Mouse (Mus musculus): Measurements from ENCODE around the gene Gucy2g. TPM values are rescaled to one million over a fixed set of nuclear protein-coding genes. Genes with fewer than 3 reads are reported as not detected.

The Gucy2g gene
- polyA plus RNA-seq, 1 experiment from 2014 or later, result not detected

DNA sequence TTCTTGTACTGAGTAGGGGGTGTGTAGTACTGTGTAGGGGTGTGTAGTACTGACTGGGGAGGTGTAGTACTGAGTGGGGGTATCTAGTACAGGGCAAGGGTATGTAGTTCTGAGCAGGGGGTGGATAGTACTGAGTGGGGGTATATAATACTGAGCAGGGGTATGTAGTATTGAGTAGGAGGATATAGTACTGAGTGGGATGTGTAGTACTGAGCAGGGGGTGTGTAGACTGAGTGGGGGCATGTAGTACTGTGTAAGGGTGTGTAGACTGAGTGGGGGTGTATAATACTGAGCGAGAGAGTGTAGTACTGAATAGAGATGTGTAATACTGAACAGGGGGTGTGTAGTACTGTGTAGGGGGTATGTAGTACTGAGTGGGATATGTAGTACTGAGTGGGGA is 29.3 kb downstream of the Gucy2g start:
- H3K4me1 ChIP-seq, result no peaks in the 10 kb centered on the region
- no peak overlapping the region for H3K4me3 ChIP-seq
- no peak overlapping the region for H3K27ac ChIP-seq
- no peaks in the 10 kb centered on the region for H3K9me3 ChIP-seq (replicated peaks)
- no peaks in the 10 kb centered on the region for H3K36me3 ChIP-seq
- 0 out of 2 replicates have a peak, but pooled peaks cover 4% of the 10 kb centered on the region for H3K27me3 ChIP-seq (ENCODE audit: low read depth, poor library complexity, severe bottlenecking)
- no peak for DNase-seq (ENCODE audit: low spot score)
- 93% methylated on average over 1 of the region's 1 CpGs for WGBS

DNA sequence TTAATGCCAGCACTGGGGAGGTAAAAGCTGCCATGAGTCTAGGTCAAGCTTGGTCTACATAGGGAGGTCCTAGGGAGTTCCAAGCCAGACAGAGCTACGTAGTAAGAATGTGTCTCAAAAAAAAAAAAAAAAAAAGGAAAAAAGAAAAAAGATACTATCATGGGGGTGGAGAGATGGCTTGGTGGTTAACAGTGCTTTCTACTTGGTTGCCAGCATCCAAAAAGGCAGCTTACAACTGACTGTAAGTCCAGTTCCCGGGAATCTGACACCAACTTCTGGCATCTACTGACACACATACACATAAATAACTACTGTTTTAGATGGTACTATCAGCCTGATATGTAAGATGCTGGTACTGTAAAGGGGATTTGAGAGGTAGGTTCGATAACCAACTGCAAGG is 32.0 kb downstream of the Gucy2g start:
- H3K4me3 ChIP-seq, result no peak overlapping the region
- no peaks in the 10 kb centered on the region for H3K36me3 ChIP-seq
- WGBS, result 81% methylated on average over 3 of the region's 3 CpGs
- no peak overlapping the region for H3K27ac ChIP-seq
- H3K9me3 ChIP-seq (replicated peaks), result no peaks in the 10 kb centered on the region
- DNase-seq (ENCODE audit: low spot score), result no peak
- no peaks in the 10 kb centered on the region for H3K4me1 ChIP-seq
- 0 out of 2 replicates have a peak, but pooled peaks cover 4% of the 10 kb centered on the region for H3K27me3 ChIP-seq (ENCODE audit: low read depth, poor library complexity, severe bottlenecking)

DNA sequence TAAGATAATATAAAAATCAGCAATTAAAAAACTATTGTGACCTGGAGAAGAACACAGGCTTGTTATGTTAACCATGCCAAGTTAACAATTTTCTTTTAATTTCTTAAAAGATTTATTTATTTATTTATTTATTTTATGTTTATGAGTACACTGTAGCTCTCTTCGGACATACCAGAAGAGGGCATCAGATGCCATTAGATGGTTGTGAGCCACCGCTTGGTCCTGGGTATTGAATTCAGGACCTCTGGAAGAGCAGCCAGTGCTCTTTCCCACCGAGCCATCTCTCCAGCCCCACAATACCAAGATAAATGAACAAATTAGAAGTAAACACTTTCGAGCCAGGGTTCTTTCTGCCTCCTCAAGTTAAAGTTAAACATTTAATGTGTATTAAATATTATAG is 32.4 kb downstream of the Gucy2g start:
- 85% methylated on average over 4 of the region's 4 CpGs for WGBS
- Histone ChIP-seq H3K4me3 (no peak overlapping the region), H3K27me3 (ENCODE audit: low read depth, poor library complexity, severe bottlenecking) (0 out of 2 replicates have a peak, but pooled peaks cover 4% of the 10 kb centered on the region), H3K36me3 (no peaks in the 10 kb centered on the region), H3K9me3 (replicated peaks) (no peaks in the 10 kb centered on the region), H3K27ac (no peak overlapping the region), H3K4me1 (no peaks in the 10 kb centered on the region)
- DNase-seq (ENCODE audit: low spot score), result no peak

DNA sequence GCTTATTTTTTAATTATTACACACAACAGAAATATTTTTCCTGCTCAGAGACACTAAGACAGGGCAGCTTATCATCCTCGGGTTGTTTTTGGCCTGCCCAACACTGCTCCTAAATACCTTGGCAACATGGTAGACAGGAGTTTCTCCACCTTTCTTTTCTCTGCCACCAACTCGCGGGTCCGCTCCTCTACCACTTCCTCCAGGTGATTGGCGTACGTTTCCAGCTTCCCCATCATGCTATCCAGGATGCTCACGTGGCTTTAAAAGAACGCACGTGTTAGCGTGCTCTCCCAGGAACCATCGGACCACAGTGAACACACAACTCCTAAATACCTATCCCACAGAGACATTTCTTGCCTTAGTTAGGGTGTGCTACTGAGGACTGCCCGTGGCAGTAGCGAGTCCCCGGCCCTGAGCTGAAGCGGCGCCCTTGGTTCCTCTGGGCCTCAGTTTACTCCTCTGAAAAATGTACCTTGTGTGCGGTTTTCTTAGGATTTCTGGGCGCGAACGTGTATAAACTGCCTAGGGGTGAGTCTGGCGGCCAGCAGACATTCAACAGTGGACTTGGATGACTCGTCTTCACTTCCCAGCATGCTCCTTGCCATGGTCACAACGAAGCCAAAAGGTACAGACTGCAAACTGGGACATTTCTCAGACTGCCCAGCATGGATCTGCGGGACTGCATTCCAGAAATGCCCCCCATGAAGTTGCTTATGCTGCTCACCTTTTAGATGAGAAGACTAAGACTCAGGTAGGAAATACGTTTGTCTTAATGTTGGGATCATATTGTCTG is 33.1 kb downstream of the Gucy2g start:
- Histone ChIP-seq H3K4me1 (no peaks in the 10 kb centered on the region), H3K9me3 (replicated peaks) (no peaks in the 10 kb centered on the region), H3K36me3 (no peaks in the 10 kb centered on the region), H3K27me3 (ENCODE audit: low read depth, poor library complexity, severe bottlenecking) (0 out of 2 replicates have a peak, but pooled peaks cover 4% of the 10 kb centered on the region), H3K4me3 (no peak overlapping the region), H3K27ac (no peak overlapping the region)
- no peak for DNase-seq (ENCODE audit: low spot score)
- WGBS, result 66% methylated on average over 25 of the region's 25 CpGs

DNA sequence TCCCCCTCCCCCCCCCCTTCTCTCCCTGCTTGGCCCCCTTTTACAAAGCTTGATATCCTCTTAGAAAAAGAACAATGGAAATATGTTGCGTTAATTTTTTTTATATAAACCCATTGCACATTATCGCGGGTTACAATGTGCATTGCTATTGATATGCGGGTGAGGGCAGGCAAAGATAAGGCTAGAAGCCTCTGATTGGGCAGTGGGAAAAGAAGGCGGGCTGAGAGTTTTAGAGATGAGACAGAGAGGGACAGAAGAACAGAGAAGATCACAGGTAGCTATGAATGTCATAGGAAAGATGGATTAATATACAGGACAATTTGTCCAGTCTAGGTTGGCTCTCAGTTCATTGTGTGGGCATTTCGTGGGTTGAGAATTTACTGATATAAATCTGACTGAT is 33.8 kb downstream of the Gucy2g start:
- DNase-seq (ENCODE audit: low spot score), result no peak
- no peaks in the 10 kb centered on the region for H3K36me3 ChIP-seq
- H3K27ac ChIP-seq, result no peak overlapping the region
- WGBS, result 61% methylated on average over 6 of the region's 6 CpGs
- H3K4me1 ChIP-seq, result no peaks in the 10 kb centered on the region
- no peaks in the 10 kb centered on the region for H3K9me3 ChIP-seq (replicated peaks)
- H3K27me3 ChIP-seq (ENCODE audit: low read depth, poor library complexity, severe bottlenecking), result 0 out of 2 replicates have a peak, but pooled peaks cover 4% of the 10 kb centered on the region
- no peak overlapping the region for H3K4me3 ChIP-seq

DNA sequence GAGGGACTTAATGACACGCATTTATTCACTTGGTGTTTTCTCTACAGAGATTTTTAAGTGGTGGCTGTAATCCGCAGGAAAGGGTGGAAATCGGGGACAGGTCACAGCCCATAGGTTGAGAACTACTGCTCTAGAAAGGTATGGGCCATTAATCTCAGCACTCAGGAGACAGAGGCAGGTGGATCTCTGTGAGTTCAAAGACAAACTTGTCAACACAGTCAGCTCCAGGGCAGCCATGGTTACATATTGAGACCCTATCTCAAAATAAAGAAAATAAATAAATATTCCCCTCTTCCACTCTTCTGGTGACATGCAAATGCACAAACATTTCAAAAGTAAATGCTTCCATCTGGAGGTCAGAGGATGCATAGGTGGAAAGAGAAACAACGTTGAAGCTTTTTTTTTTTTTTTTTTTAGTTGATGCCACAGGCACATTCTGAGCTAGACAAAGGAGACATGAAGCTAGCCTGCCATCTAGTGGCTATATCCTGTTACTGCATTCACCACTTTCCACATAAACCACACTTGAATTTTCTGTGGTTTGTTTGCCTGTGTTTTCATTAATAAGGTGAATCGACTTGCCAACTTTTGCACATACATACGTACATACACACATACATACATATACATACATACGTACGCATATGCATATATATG is 34.4 kb downstream of the Gucy2g start:
- 38% methylated on average over 8 of the region's 8 CpGs for WGBS
- Histone ChIP-seq H3K36me3 (no peaks in the 10 kb centered on the region), H3K27ac (no peak overlapping the region), H3K9me3 (replicated peaks) (no peaks in the 10 kb centered on the region), H3K27me3 (ENCODE audit: low read depth, poor library complexity, severe bottlenecking) (0 out of 2 replicates have a peak, but pooled peaks cover 4% of the 10 kb centered on the region), H3K4me3 (no peak overlapping the region), H3K4me1 (no peaks in the 10 kb centered on the region)
- peak; percentile 37 for DNase-seq (ENCODE audit: low spot score)

DNA sequence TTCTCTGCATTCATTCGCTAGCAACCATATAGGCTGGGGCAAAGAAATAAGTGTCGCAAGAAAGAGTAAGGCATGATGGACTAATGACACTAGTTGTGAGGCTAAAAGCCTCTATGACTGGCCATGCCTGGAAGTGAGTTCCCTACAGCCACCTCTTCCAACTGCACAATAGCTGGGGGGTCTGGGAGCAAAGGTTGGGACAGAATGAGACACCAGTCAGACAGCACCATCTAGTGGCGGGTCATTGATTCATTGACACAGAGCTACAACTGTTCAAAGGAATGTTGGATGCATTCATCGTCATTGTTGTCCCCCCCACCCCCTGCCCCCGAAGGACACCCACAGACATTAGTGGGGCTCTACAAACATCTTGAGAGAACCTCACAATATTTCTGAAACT is 42.7 kb downstream of the Gucy2g start:
- Histone ChIP-seq H3K4me3 (no peak overlapping the region), H3K36me3 (no peaks in the 10 kb centered on the region), H3K4me1 (no peaks in the 10 kb centered on the region), H3K27me3 (ENCODE audit: low read depth, poor library complexity, severe bottlenecking) (peaks cover 3% of the 10 kb centered on the region; the same call in 1 of the 2 replicates), H3K27ac (no peak overlapping the region), H3K9me3 (replicated peaks) (no peaks in the 10 kb centered on the region)
- DNase-seq (ENCODE audit: low spot score), result peak; percentile 75
- whole genome bisulfite sequencing, result 43% methylated on average over 5 of the region's 5 CpGs

DNA sequence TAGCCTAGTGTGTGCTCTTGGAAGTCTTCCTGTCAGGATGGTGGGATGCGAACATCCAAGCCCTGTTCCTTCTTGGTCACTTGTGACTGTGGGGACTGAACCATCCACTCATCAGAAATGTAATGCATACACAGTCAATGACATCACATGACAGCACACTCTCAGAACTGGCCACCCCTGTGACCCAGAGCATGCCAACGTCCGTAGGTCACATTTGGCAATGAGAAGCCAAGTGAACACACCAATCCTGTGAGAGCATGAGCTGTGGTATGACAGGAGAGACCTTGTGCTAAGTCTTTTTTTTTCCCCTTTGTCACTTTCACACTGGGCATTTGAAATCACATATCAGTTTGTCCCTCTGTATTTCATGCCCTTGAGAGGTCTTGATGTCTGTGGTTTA is 45.5 kb downstream of the Gucy2g start:
- no peaks in the 10 kb centered on the region for H3K9me3 ChIP-seq (replicated peaks)
- H3K4me1 ChIP-seq, result no peaks in the 10 kb centered on the region
- H3K27ac ChIP-seq, result no peak overlapping the region
- WGBS, result 90% methylated on average over 3 of the region's 3 CpGs
- DNase-seq (ENCODE audit: low spot score), result no peak
- H3K27me3 ChIP-seq (ENCODE audit: low read depth, poor library complexity, severe bottlenecking), result peaks cover 2% of the 10 kb centered on the region; the same call in 1 of the 2 replicates
- no peaks in the 10 kb centered on the region for H3K36me3 ChIP-seq
- no peak overlapping the region for H3K4me3 ChIP-seq

DNA sequence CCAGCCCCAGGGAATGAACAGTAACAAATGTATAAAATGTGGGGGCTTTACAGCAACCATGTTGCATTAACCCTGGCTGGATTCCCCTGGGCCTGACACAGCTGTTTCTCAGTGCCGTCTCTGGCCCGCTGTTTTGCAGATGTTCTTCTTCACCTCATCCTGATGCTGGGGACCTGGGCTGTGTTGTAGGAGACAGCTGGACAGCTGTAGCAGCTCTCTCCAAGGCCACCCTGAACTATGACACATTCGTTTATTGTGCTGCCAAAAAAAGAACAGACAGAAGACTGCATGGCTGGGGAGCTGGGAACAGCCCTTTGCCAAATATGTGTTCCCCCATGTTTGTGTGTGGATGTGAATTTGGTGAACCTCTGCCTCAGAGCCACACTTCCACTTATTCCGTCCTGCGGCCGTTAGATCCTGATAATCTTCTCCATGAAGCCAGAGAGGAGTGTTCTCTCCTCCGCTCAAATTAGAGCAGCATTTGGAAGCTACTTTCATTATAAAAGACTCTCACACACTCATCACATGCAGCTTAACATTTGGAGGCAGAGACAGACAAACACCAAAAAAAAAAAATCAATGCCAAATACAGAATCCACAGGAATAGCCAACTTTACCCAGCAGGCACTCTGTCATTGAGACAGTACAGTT is 46.4 kb downstream of the Gucy2g start:
- H3K4me1 ChIP-seq, result no peaks in the 10 kb centered on the region
- no peaks in the 10 kb centered on the region for H3K9me3 ChIP-seq (replicated peaks)
- no peak for DNase-seq (ENCODE audit: low spot score)
- no peaks in the 10 kb centered on the region for H3K27me3 ChIP-seq (ENCODE audit: low read depth, poor library complexity, severe bottlenecking)
- H3K4me3 ChIP-seq, result no peak overlapping the region
- no peaks in the 10 kb centered on the region for H3K36me3 ChIP-seq
- no peak overlapping the region for H3K27ac ChIP-seq
- WGBS, result 89% methylated on average over 7 of the region's 7 CpGs

DNA sequence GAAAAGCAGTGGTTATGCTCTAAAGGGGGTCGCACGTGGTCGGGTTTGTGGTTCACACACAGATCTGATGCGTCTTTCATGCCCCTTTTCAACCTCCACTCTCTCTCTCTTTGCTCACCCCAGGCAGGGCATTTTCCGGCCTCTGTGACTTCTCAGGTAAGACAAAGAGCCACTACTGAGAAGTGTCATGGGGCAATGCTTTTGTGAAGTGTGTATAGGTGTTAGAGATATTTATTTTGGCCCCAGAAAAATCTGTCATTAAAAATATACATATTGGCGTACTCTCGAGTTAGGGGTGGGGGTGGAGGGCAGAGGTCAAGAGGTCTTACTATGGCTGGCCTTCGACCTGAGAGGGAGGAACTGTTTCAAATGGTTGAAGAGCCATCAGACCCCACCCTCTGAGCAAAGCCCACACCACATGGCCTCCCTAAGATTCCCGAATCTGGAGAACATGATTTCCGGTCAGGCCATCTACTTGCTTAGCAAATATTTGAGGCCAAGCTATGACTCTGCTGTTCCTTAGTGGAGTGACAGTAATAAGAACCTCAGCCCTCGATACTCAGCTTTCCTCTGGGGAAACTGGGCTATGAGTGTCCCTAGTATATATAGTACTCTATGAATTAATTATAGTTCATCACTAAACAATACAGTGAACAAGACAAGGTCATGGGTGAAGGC is 47.2 kb downstream of the Gucy2g start:
- Histone ChIP-seq H3K4me3 (no peak overlapping the region), H3K4me1 (no peaks in the 10 kb centered on the region), H3K9me3 (replicated peaks) (no peaks in the 10 kb centered on the region), H3K36me3 (no peaks in the 10 kb centered on the region), H3K27ac (no peak overlapping the region), H3K27me3 (ENCODE audit: low read depth, poor library complexity, severe bottlenecking) (no peaks in the 10 kb centered on the region)
- no peak for DNase-seq (ENCODE audit: low spot score)
- 82% methylated on average over 11 of the region's 11 CpGs for WGBS

DNA sequence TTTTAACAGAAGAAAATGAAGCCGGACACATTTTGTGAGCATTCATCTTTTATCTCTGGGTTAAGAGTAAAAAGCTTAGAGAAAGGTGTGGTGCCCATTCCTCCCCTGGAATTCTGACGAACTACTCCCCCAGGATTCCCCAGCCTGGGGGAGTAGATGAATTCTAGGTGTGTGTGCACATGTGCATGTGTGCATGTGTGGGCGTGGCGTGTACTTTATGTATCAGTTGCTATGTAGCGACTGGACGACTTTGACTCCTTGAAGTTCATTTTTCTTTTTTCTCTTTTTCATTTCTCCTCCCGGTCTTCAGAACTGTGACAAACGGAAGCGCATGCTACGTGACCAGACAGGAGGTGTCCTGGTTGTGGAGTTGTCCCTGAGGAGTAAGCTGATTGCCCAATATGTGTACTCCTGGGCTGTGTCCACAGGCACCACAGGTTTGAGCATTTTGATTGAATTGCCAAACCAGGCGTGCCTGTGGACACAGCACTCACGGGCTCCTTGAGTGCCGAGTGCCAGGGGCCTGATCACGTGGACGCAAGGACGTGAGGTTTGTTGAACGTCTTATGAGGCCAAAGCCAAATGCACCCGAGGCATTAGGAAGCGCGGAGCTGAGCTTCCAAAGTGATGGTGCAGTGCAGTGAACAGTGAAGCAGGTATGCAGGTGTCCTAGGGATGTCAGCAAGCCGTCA is 48.6 kb downstream of the Gucy2g start:
- DNase-seq (ENCODE audit: low spot score), result no peak
- 90% methylated on average over 21 of the region's 21 CpGs for WGBS

DNA sequence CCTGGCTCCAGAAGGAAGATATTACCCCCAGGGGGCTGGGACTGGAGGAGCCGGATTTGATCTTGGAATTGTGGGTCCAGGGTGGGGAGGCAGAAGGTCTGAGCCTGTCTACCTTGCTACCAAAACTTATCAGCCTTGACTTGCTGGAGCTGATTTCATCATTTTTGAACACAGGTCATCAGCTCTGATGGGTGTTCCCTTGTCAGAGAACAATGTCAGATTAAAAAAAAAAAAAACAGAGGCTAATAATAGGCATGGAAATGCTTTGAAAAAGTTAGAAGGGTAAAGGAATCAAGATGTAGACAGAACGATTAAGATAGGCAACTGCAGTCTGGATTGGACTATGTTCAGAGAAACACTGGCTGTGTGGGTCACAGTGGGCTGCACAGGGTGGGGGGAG is 49.4 kb downstream of the Gucy2g start:
- Histone ChIP-seq H3K27ac (no peak overlapping the region), H3K4me1 (no peaks in the 10 kb centered on the region), H3K36me3 (no peaks in the 10 kb centered on the region), H3K27me3 (ENCODE audit: low read depth, poor library complexity, severe bottlenecking) (no peaks in the 10 kb centered on the region), H3K4me3 (no peak overlapping the region), H3K9me3 (replicated peaks) (no peaks in the 10 kb centered on the region)
- WGBS, result 89% methylated on average over 2 of the region's 2 CpGs
- no peak for DNase-seq (ENCODE audit: low spot score)

More for the DNA sequence above, 48.6 kb downstream of the Gucy2g start:
- Histone ChIP-seq H3K9me3 (replicated peaks) (no peaks in the 10 kb centered on the region), H3K4me3 (no peak overlapping the region), H3K27me3 (ENCODE audit: low read depth, poor library complexity, severe bottlenecking) (no peaks in the 10 kb centered on the region), H3K36me3 (no peaks in the 10 kb centered on the region), H3K27ac (no peak overlapping the region), H3K4me1 (no peaks in the 10 kb centered on the region)
